In the genomic region with DNA sequence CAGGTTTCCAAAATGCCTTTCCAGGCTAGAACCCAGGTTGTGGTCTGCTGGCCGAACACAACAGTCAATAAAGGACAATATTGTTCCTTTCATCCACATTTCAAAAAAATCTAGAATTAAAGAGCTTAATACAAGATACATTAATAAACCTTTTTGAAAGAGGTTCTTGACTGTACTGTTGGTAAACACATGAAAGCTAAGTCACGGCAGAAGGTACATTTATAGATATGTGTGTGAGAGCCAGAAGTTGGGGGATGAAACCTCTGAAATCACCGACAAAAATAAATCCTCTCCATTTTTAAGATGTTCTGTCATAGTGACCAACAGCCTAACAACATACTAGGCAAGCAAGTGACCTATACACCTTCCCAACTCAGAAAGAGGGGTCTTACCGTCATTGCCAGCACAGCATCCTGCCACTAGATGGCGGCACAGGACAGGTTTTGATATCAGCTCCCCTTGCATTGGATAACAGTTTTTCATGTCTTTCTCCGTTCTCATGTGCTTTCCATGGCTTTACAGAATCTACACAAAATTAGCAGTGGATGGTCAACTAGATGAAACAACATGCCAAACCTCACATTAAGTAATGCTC, we compare ENCODE assay signal across 8 mouse cellular contexts.
DNase-seq lines count a peak whose midpoint lies in the region; ATAC-seq lines count a peak whose summit lies in the region.

No protein-coding gene starts in this region.

- peak; percentile 98 for ATAC-seq in megakaryocyte-erythroid progenitor cell, adult 5-6 weeks (replicated peaks; ENCODE audit: low FRiP score, low TSS enrichment, poor library complexity, severe bottlenecking)

- DNase-seq in R1 (ENCODE audit: low read depth, low spot score): peak; percentile 74
- peak; percentile 31 for DNase-seq in cerebellum, adult 9-11 months
- peak; percentile 65 to 68 for DNase-seq in frontal cortex, postnatal 25 days (ENCODE audit: low spot score in 2 of 2)
- peak; percentile 89 for DNase-seq in induced T-regulatory cell, adult 2 months (ENCODE audit: low read depth)
- peak; percentile 36 to 55 for DNase-seq in left cerebral cortex, adult 8-10 months (ENCODE audit: low spot score in 2 of 2)
- DNase-seq in right cerebral cortex, postnatal 25 days: peak; percentile 52
- DNase-seq in urinary bladder, postnatal 4 days (ENCODE audit: low spot score in 2 of 2): peak; percentile 38 to 73

Comparison
In these comparisons a context has a peak if more than half of its experiments do, and no peak if none do; other contexts are left out.
1. Peak in every context shown above with its lines: DNase-seq and ATAC-seq.
2. DNase-seq: peak in every context shown above with its lines; median percentile 89 in induced T-regulatory cell, adult 2 months; 74 in R1; 66 in frontal cortex, postnatal 25 days; 56 in urinary bladder, postnatal 4 days; 52 in right cerebral cortex, postnatal 25 days; 46 in left cerebral cortex, adult 8-10 months; 31 in cerebellum, adult 9-11 months.